Mouse (Mus musculus) embryonic facial prominence, embryonic 13.5 days (tissue): Measurements from ENCODE around the gene Usf1. TPM values are rescaled to one million over a fixed set of nuclear protein-coding genes. Genes with fewer than 3 reads are reported as not detected.

ENCODE experiments used
- ATAC-seq: fragments of 200-750 bp; cut with Nextera tagmentation; 2 replicates; pipeline ENCODE4 v1.8.0; 2017; ENCODE audit warnings: low read depth; ENCODE audit not compliant: insufficient number of reproducible peaks, insufficient read depth, low FRiP score, low TSS enrichment
- H3K27ac ChIP-seq: fragments of 300-500 bp; sonication (generic); 2 replicates; pipeline ENCODE4 v1.5.1; 2015; ENCODE audit warnings: moderate library complexity, mild to moderate bottlenecking, inconsistent platforms
- H3K27me3 ChIP-seq: fragments of 300-500 bp; sonication (generic); 2 replicates; pipeline ENCODE4 v1.6.1; 2015; ENCODE audit warnings: mild to moderate bottlenecking, inconsistent platforms
- H3K36me3 ChIP-seq: fragments of 300-500 bp; sonication (generic); 2 replicates; pipeline ENCODE4 v1.6.1; 2015; ENCODE audit warnings: mild to moderate bottlenecking, inconsistent platforms
- H3K4me1 ChIP-seq: fragments of 300-500 bp; sonication (generic); 2 replicates; pipeline ENCODE4 v1.6.1; 2015; ENCODE audit warnings: inconsistent platforms
- H3K4me2 ChIP-seq: fragments of 300-500 bp; sonication (generic); 2 replicates; pipeline ENCODE4 v1.6.1; 2015; ENCODE audit warnings: moderate library complexity, mild to moderate bottlenecking, inconsistent platforms
- H3K4me3 ChIP-seq: fragments of 300-500 bp; sonication (generic); 2 replicates; pipeline ENCODE4 v1.5.1; 2015; ENCODE audit warnings: mild to moderate bottlenecking, inconsistent platforms
- H3K9ac ChIP-seq: fragments of 300-500 bp; sonication (generic); 2 replicates; pipeline ENCODE4 v1.6.1; 2015; ENCODE audit warnings: mild to moderate bottlenecking, inconsistent platforms
- H3K9me3 ChIP-seq: fragments of 300-500 bp; sonication (generic); 2 replicates; pipeline ENCODE4 v1.6.1; 2016; ENCODE audit warnings: inconsistent platforms
- WGBS: fragments of 180-500 bp; shearing (Covaris S2); methylation state at CpG from one replicate; pipeline ENCODE4 v1.1.7; 2015; ENCODE audit warnings: mixed read lengths; 5-methylcytosine and 5-hydroxymethylcytosine counted together
- polyA plus RNA-seq: library from polyadenylated mRNA; unstranded; fragments of >200 nt; fragmentation: Nextera tagmentation; extraction: Ambion mirVana; gene quantifications from 2 replicates; pipeline ENCODE4 v1.2.1, GENCODE M21; 2015

The Usf1 gene
- polyA plus RNA-seq, 1 experiment from 2014 or later, result 108 TPM

- H3K9me3 ChIP-seq, result no peaks in the 10 kb centered on the region
- H3K4me1 ChIP-seq, result peaks cover 10% of the 10 kb centered on the region
- H3K4me2 ChIP-seq, result no peak overlapping the region
- no peak overlapping the region for H3K9ac ChIP-seq
- H3K27ac ChIP-seq, result no peak overlapping the region
- ATAC-seq, result no peak
- H3K36me3 ChIP-seq, result peaks cover 6% of the 10 kb centered on the region
- H3K4me3 ChIP-seq, result no peak overlapping the region
- H3K27me3 ChIP-seq, result no peaks in the 10 kb centered on the region
- 85% methylated on average over 1 of the region's 1 CpGs for WGBS
These were observed 46.5 kb downstream of the Usf1 start for GRCm38 (mm10) chr1:171457568-171457967.

GRCm38 (mm10) chr1:171459791-171460190 is 48.7 kb downstream of the Usf1 start:
- Histone ChIP-seq H3K9ac (no peak overlapping the region), H3K27me3 (no peaks in the 10 kb centered on the region), H3K9me3 (no peaks in the 10 kb centered on the region), H3K36me3 (peaks cover 13% of the 10 kb centered on the region), H3K4me1 (peaks cover 10% of the 10 kb centered on the region), H3K4me3 (no peak overlapping the region), H3K27ac (no peak overlapping the region), H3K4me2 (no peak overlapping the region)
- 42% methylated on average over 5 of the region's 5 CpGs for WGBS
- no peak for ATAC-seq

GRCm38 (mm10) chr1:171460551-171461503 is 49.7 kb downstream of the Usf1 start:
- H3K4me1 ChIP-seq, result peaks cover 10% of the 10 kb centered on the region
- 89% methylated on average over 22 of the region's 22 CpGs for WGBS
- H3K27ac ChIP-seq, result no peak overlapping the region
- no peaks in the 10 kb centered on the region for H3K27me3 ChIP-seq
- ATAC-seq, result no peak
- no peak overlapping the region for H3K4me3 ChIP-seq
- H3K9ac ChIP-seq, result no peak overlapping the region
- peaks cover 13% of the 10 kb centered on the region for H3K36me3 ChIP-seq
- H3K9me3 ChIP-seq, result no peaks in the 10 kb centered on the region
- H3K4me2 ChIP-seq, result no peak overlapping the region

- Histone ChIP-seq H3K4me1 (peaks cover 10% of the 10 kb centered on the region), H3K27me3 (no peaks in the 10 kb centered on the region), H3K4me2 (no peak overlapping the region), H3K27ac (no peak overlapping the region), H3K4me3 (no peak overlapping the region), H3K9ac (no peak overlapping the region), H3K36me3 (peaks cover 13% of the 10 kb centered on the region), H3K9me3 (no peaks in the 10 kb centered on the region)
- WGBS, result 94% methylated on average over 3 of the region's 3 CpGs
- ATAC-seq, result no peak
These were observed 52.0 kb downstream of the Usf1 start for GRCm38 (mm10) chr1:171463133-171463532.

- Histone ChIP-seq H3K27ac (no peak overlapping the region), H3K4me3 (no peak overlapping the region), H3K4me2 (no peak overlapping the region), H3K9ac (no peak overlapping the region), H3K36me3 (peaks cover 13% of the 10 kb centered on the region), H3K27me3 (no peaks in the 10 kb centered on the region), H3K9me3 (no peaks in the 10 kb centered on the region), H3K4me1 (no peaks in the 10 kb centered on the region)
- no peak for ATAC-seq
- 88% methylated on average over 5 of the region's 5 CpGs for WGBS
These were observed 54.8 kb downstream of the Usf1 start for GRCm38 (mm10) chr1:171465749-171466412.

GRCm38 (mm10) chr1:171466565-171466964 is 55.5 kb downstream of the Usf1 start:
- no peaks in the 10 kb centered on the region for H3K4me1 ChIP-seq
- H3K9me3 ChIP-seq, result no peaks in the 10 kb centered on the region
- no peak overlapping the region for H3K4me2 ChIP-seq
- peaks cover 12% of the 10 kb centered on the region for H3K36me3 ChIP-seq
- H3K27me3 ChIP-seq, result no peaks in the 10 kb centered on the region
- H3K27ac ChIP-seq, result no peak overlapping the region
- H3K4me3 ChIP-seq, result no peak overlapping the region
- ATAC-seq, result no peak
- 82% methylated on average over 4 of the region's 4 CpGs for WGBS
- no peak overlapping the region for H3K9ac ChIP-seq

Other genes with a start within 250 kb of the Usf1 start
- gene Pcp4l1, start 215.0 kb upstream of the Usf1 start, polyA plus RNA-seq, result 20.6 and 25.2 TPM in 2 replicates
- gene Nr1i3, start 197.3 kb upstream of the Usf1 start, polyA plus RNA-seq, result 0.10 and 0.28 TPM in 2 replicates
- gene Tomm40l, start 188.8 kb upstream of the Usf1 start, polyA plus RNA-seq, result 30.2 and 30.9 TPM in 2 replicates
- gene Apoa2, start 186.3 kb upstream of the Usf1 start, polyA plus RNA-seq, result 0.80 and 56.2 TPM in 2 replicates
- 40.7 and 41.9 TPM in 2 replicates for gene Fcer1g, start 176.9 kb upstream of the Usf1 start, polyA plus RNA-seq
- gene Adamts4, start 160.9 kb upstream of the Usf1 start, polyA plus RNA-seq, result 23.6 and 25.6 TPM in 2 replicates
- 232 and 248 TPM in 2 replicates for gene Ndufs2, start 159.9 kb upstream of the Usf1 start, polyA plus RNA-seq
- 82.1 and 84.2 TPM in 2 replicates for gene B4galt3, start 141.0 kb upstream of the Usf1 start, polyA plus RNA-seq
- gene Ppox, start 130.1 kb upstream of the Usf1 start, polyA plus RNA-seq, result 60.5 and 64.9 TPM in 2 replicates
- gene Usp21, start 123.3 kb upstream of the Usf1 start, polyA plus RNA-seq, result 116 and 127 TPM in 2 replicates
- gene Ufc1, start 116.3 kb upstream of the Usf1 start, polyA plus RNA-seq, result 109 and 118 TPM in 2 replicates
- gene Dedd, start 82.2 kb upstream of the Usf1 start, polyA plus RNA-seq, result 58.4 and 59.6 TPM in 2 replicates
- gene Nit1, start 65.7 kb upstream of the Usf1 start, polyA plus RNA-seq, result 43.4 and 44.9 TPM in 2 replicates
- gene Pfdn2, start 65.6 kb upstream of the Usf1 start, polyA plus RNA-seq, result 119 and 125 TPM in 2 replicates
- gene Klhdc9, start 50.5 kb upstream of the Usf1 start, polyA plus RNA-seq, result 1.2 and 1.9 TPM in 2 replicates
- gene Nectin4, start 41.2 kb upstream of the Usf1 start, polyA plus RNA-seq, result 19.0 and 21.6 TPM in 2 replicates
- 1.1 and 1.3 TPM in 2 replicates for gene Arhgap30, start 22.4 kb upstream of the Usf1 start, polyA plus RNA-seq
- 8.1 and 8.5 TPM in 2 replicates for gene Tstd1, start 7.6 kb downstream of the Usf1 start, polyA plus RNA-seq
- gene F11r, start 26.2 kb downstream of the Usf1 start, polyA plus RNA-seq, result 39.2 TPM in 2 replicates
- 14.7 and 14.9 TPM in 2 replicates for gene Alyref2, start 92.2 kb downstream of the Usf1 start, polyA plus RNA-seq
- 0.23 TPM in 1 of 2 replicates, not detected in the other for gene Itln1, start 124.0 kb downstream of the Usf1 start, polyA plus RNA-seq
- gene Cd244a, start 147.9 kb downstream of the Usf1 start, polyA plus RNA-seq, result 0.17 TPM in 1 of 2 replicates, not detected in the other
- 0.45 and 0.52 TPM in 2 replicates for gene Ly9, start 196.1 kb downstream of the Usf1 start, polyA plus RNA-seq
- gene Slamf7, start 241.7 kb downstream of the Usf1 start, polyA plus RNA-seq, result not detected in 2 replicates